Mouse (Mus musculus) heart, postnatal 0 days (tissue): ENCODE results near the gene Slamf8.

Experiments
- CTCF ChIP-seq: IDR thresholded peaks from 2 replicates; pipeline ENCODE4 v1.5.1; 2016; ENCODE audit warnings: antibody characterized with exemption, control low read depth, low read depth
- EP300 ChIP-seq: IDR thresholded peaks from 2 replicates; pipeline ENCODE4 v1.6.1; 2016; ENCODE audit warnings: antibody characterized with exemption, low read depth

DNA sequence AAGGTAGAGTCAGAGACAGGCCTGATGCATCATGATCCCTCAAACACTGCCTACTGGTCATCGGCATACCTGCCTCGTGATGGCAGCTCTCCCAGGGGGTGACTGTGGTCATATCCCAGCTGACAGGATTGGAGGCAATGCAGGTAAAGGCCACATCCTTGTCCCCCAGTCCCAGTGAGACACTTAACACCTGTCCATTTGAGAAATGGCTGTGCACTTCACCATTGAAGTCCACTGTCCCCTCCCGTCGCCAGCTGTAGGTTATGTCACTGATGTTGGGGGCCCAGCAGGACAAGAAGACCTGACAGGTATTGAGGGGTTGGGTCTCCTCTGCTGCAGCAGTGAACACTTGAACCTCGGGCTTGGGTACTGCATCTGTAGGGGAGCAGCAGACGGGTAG is 6.1 kb downstream of the Slamf8 start:
- TF ChIP-seq CTCF: no peak
- no peak for TF ChIP-seq EP300
